In genomic region chr6:118283949-118284568, GRCm38 (mm10) we compare ENCODE assay signal across 24 mouse cellular contexts.
DNase-seq lines count a peak whose midpoint lies in the region; ATAC-seq lines count a peak whose summit lies in the region.
"Had no signal": no experiment of that assay in that cellular context is flagged by ENCODE, and none has a peak within 500 bp of the region (broad histone marks: within the 10 kb centered on the region; RNA-seq: fewer than 3 reads in every experiment).

No protein-coding gene starts in this region.

- intact Hi-C loops in left cerebral cortex, postnatal 4 days (cut with DNase I) = no loop called here

- DNase-seq in cerebellum, postnatal 10 days = peak; percentile 81 to 85
- DNase-seq in cerebellum, postnatal 25 days = no peak
- peak; percentile 72 for DNase-seq in heart, adult 11 months
- DNase-seq in heart, adult 8-10 months (ENCODE audit: low spot score) = no peak
- DNase-seq in hindbrain, embryonic 11.5 days (ENCODE audit: low spot score) = no peak
- peak; percentile 80 for DNase-seq in left cerebral cortex, postnatal 4 days
- DNase-seq in left cerebral cortex, adult 18-20 months (ENCODE audit: low spot score in 2 of 2) = no peak
- DNase-seq: adrenal gland, adult 8-10 months; adrenal gland, postnatal 14 days; adrenal gland, postnatal 36 days; B cell, adult 2 months; cerebellum, adult 11-12 months; cerebellum, adult 2 months; cerebellum, adult 9-10 months; forebrain, postnatal 0 days had no signal

- no peak overlapping the region for H3K4me2 ChIP-seq in hindbrain, embryonic 16.5 days (ENCODE audit: low read length)
- H3K4me2 ChIP-seq in hindbrain, embryonic 11.5 days (replicated peaks; ENCODE audit: low read depth, low read length) = no peak overlapping the region
- H3K4me2 ChIP-seq: embryonic facial prominence, embryonic 12.5 days; forebrain, embryonic 13.5 days; forebrain, embryonic 15.5 days had no signal

- H3K36me3 ChIP-seq in hindbrain, embryonic 16.5 days (ENCODE audit: control insufficient read depth, insufficient read depth, low read length) = no peaks in the 10 kb centered on the region
- H3K36me3 ChIP-seq in hindbrain, embryonic 11.5 days (ENCODE audit: control insufficient read depth, insufficient read depth, low read length) = no peaks in the 10 kb centered on the region
- H3K36me3 ChIP-seq: embryonic facial prominence, embryonic 10.5 days; embryonic facial prominence, embryonic 12.5 days; forebrain, embryonic 15.5 days; G1E had no signal

- H3K9me3 ChIP-seq in hindbrain, embryonic 16.5 days (ENCODE audit: control insufficient read depth, low read length) = no peaks in the 10 kb centered on the region
- H3K9me3 ChIP-seq in hindbrain, embryonic 11.5 days (ENCODE audit: control insufficient read depth, low read length) = no peaks in the 10 kb centered on the region
- H3K9me3 ChIP-seq: embryonic facial prominence, embryonic 10.5 days; embryonic facial prominence, embryonic 12.5 days; forebrain, embryonic 13.5 days; forebrain, embryonic 15.5 days; G1E had no signal

- no peak overlapping the region for H3K4me3 ChIP-seq in hindbrain, embryonic 16.5 days (ENCODE audit: low read length)
- H3K4me3 ChIP-seq in hindbrain, embryonic 11.5 days (ENCODE audit: low read depth, low read length) = no peak overlapping the region
- H3K4me3 ChIP-seq: embryonic facial prominence, embryonic 10.5 days; embryonic facial prominence, embryonic 12.5 days; forebrain, embryonic 13.5 days; forebrain, embryonic 15.5 days had no signal

- peak; percentile 50; the same call in 1 of the 2 replicates for ATAC-seq in hindbrain, embryonic 16.5 days
- no peak for ATAC-seq in hindbrain, embryonic 11.5 days (ENCODE audit: low FRiP score)
- ATAC-seq: activated CD4-positive, CD25-positive, alpha-beta regulatory T cell, adult 4 months; CD4-positive, CD25-positive, alpha-beta regulatory T cell, adult 4 months; forebrain, embryonic 13.5 days; forebrain, embryonic 15.5 days; forebrain, postnatal 0 days; Patski had no signal

- H3K4me1 ChIP-seq in hindbrain, embryonic 16.5 days (ENCODE audit: control insufficient read depth, insufficient read depth, low read depth, low read length) = no peaks in the 10 kb centered on the region
- H3K4me1 ChIP-seq in hindbrain, embryonic 11.5 days (replicated peaks; ENCODE audit: control insufficient read depth, insufficient read depth, low read length) = no peaks in the 10 kb centered on the region
- H3K4me1 ChIP-seq: embryonic facial prominence, embryonic 10.5 days; embryonic facial prominence, embryonic 12.5 days; forebrain, embryonic 13.5 days; forebrain, embryonic 15.5 days had no signal

- H3K27me3 ChIP-seq in hindbrain, embryonic 16.5 days (replicated peaks; ENCODE audit: control insufficient read depth, insufficient read depth, low read length) = no peaks in the 10 kb centered on the region
- H3K27me3 ChIP-seq in hindbrain, embryonic 11.5 days (ENCODE audit: control insufficient read depth, insufficient read depth, low read length) = no peaks in the 10 kb centered on the region
- H3K27me3 ChIP-seq: embryonic facial prominence, embryonic 12.5 days; forebrain, embryonic 13.5 days; forebrain, embryonic 15.5 days had no signal

- WGBS in hindbrain, embryonic 16.5 days = 88% methylated on average over 13 of the region's 13 CpGs
- 86% methylated on average over 13 of the region's 13 CpGs for WGBS in hindbrain, embryonic 11.5 days

- H3K27ac ChIP-seq in hindbrain, embryonic 16.5 days (ENCODE audit: low read depth, low read length) = no peak overlapping the region
- H3K27ac ChIP-seq in hindbrain, embryonic 11.5 days (ENCODE audit: low read depth, low read length) = no peak overlapping the region
- H3K27ac ChIP-seq: embryonic facial prominence, embryonic 10.5 days; embryonic facial prominence, embryonic 12.5 days; forebrain, embryonic 13.5 days; forebrain, embryonic 15.5 days had no signal

- no peak overlapping the region for H3K9ac ChIP-seq in hindbrain, embryonic 16.5 days (ENCODE audit: low read depth, low read length)
- H3K9ac ChIP-seq in hindbrain, embryonic 11.5 days (ENCODE audit: low read depth, low read length) = no peak overlapping the region
- H3K9ac ChIP-seq: embryonic facial prominence, embryonic 12.5 days; forebrain, embryonic 13.5 days; forebrain, embryonic 15.5 days; forebrain, postnatal 0 days had no signal

Comparison
In these comparisons a context has a peak if more than half of its experiments do, and no peak if none do; other contexts are left out.
1. DNase-seq: peak in cerebellum, postnatal 10 days (2 of 2), heart, adult 11 months (single experiment) and left cerebral cortex, postnatal 4 days (single experiment); none in cerebellum, postnatal 25 days (0 of 2), heart, adult 8-10 months (single experiment), hindbrain, embryonic 11.5 days (single experiment) and left cerebral cortex, adult 18-20 months (0 of 2).